In genomic region chr5:122928293-122928692, GRCm38 (mm10) we compare ENCODE assay signal across 31 mouse cellular contexts.
DNase-seq lines count a peak whose midpoint lies in the region; TF ChIP-seq lines count a peak whose summit lies in the region.
"Had no signal": no experiment of that assay in that cellular context is flagged by ENCODE, and none has a peak within 500 bp of the region (broad histone marks: within the 10 kb centered on the region; RNA-seq: fewer than 3 reads in every experiment).

No protein-coding gene starts in this region.

- no peaks in the 10 kb centered on the region for H3K9me3 ChIP-seq in ES-Bruce4 (replicated peaks; ENCODE audit: control insufficient read depth, insufficient read depth, low read length, poor library complexity, severe bottlenecking)
- no peaks in the 10 kb centered on the region for H3K9me3 ChIP-seq in forebrain, embryonic 10.5 days
- H3K9me3 ChIP-seq: embryonic facial prominence, embryonic 13.5 days; forebrain, embryonic 15.5 days; heart, embryonic 12.5 days; limb, embryonic 15.5 days; midbrain, embryonic 10.5 days; neural tube, embryonic 15.5 days had no signal

- H3K9ac ChIP-seq in ES-Bruce4 (ENCODE audit: low read depth, poor library complexity, severe bottlenecking), result peak overlapping the region; percentile 49
- H3K9ac ChIP-seq: embryonic facial prominence, embryonic 13.5 days; forebrain, embryonic 15.5 days; heart, embryonic 12.5 days; limb, embryonic 15.5 days; liver, embryonic 14.5 days; neural tube, embryonic 15.5 days had no signal

- H3K4me1 ChIP-seq in lung, adult 2 months (ENCODE audit: control insufficient read depth, insufficient read depth, low read length), result no peaks in the 10 kb centered on the region
- H3K4me1 ChIP-seq in ES-Bruce4 (ENCODE audit: control insufficient read depth, insufficient read depth, low read length), result peaks cover 2% of the 10 kb centered on the region
- peaks cover 4% of the 10 kb centered on the region; the same call in 1 of the 2 replicates for H3K4me1 ChIP-seq in forebrain, embryonic 10.5 days
- H3K4me1 ChIP-seq: midbrain, embryonic 10.5 days had no signal

- no peak for TF ChIP-seq EP300 in ES-Bruce4 (IDR thresholded peaks at IDR 0.05; ENCODE audit: insufficient read depth, low read depth, low read length)

- no peak for TF ChIP-seq POLR2A in lung, adult 2 months (IDR thresholded peaks at IDR 0.05; ENCODE audit: borderline replicate concordance, extremely low read depth, low read depth, low read length)
- TF ChIP-seq POLR2A in ES-Bruce4 (IDR thresholded peaks at IDR 0.05; ENCODE audit: insufficient read depth, low read length), result no peak

- DNase-seq in lung, adult 2 months, result peak; percentile 24
- no peak for DNase-seq in lung, postnatal 4 days
- peak; percentile 83 for DNase-seq in R1 (ENCODE audit: low read depth, low spot score)
- peak; percentile 68 for DNase-seq in lung, postnatal 36 days
- no peak for DNase-seq in forebrain, embryonic 10.5 days (ENCODE audit: extremely low spot score, low spot score)
- DNase-seq in right cerebral cortex, adult 18-20 months, result no peak
- DNase-seq in adrenal gland, postnatal 14 days, result no peak
- DNase-seq: adrenal gland, adult 2 months; B cell, adult 2 months; cerebellum, adult 11-12 months; cerebellum, postnatal 10 days; gastrocnemius, postnatal 14 days; heart, adult 11 months; heart, postnatal 14 days; kidney, adult 18-20 months; kidney, postnatal 10 days; left cerebral cortex, postnatal 4 days; thymus, adult 18-20 months; thymus, postnatal 36 days had no signal

- H3K27ac ChIP-seq in ES-Bruce4 (ENCODE audit: insufficient read depth, low read length), result peak overlapping the region; percentile 93
- no peak overlapping the region for H3K27ac ChIP-seq in forebrain, embryonic 10.5 days
- H3K27ac ChIP-seq: embryonic facial prominence, embryonic 13.5 days; forebrain, embryonic 15.5 days; hindbrain, postnatal 0 days; left cerebral cortex, adult 2 months; liver, embryonic 14.5 days; macrophage; midbrain, embryonic 10.5 days; neural tube, embryonic 15.5 days had no signal

- no peaks in the 10 kb centered on the region for H3K27me3 ChIP-seq in ES-Bruce4 (ENCODE audit: control insufficient read depth, insufficient read depth, low read length, poor library complexity, severe bottlenecking)
- no peaks in the 10 kb centered on the region for H3K27me3 ChIP-seq in forebrain, embryonic 10.5 days (ENCODE audit: poor library complexity, severe bottlenecking)
- H3K27me3 ChIP-seq: CH12.LX; embryonic facial prominence, embryonic 13.5 days; forebrain, embryonic 15.5 days; heart, embryonic 12.5 days; limb, embryonic 15.5 days; neural tube, embryonic 15.5 days had no signal

- TF ChIP-seq CTCF in lung, adult 2 months (IDR thresholded peaks at IDR 0.05; ENCODE audit: insufficient read depth, low read length), result no peak
- TF ChIP-seq CTCF in ES-Bruce4 (IDR thresholded peaks at IDR 0.05; ENCODE audit: low read depth, low read length), result no peak

- 53% methylated on average over 3 of the region's 3 CpGs for WGBS in lung, adult 2 months
- WGBS in forebrain, embryonic 10.5 days, result 84% methylated on average over 3 of the region's 3 CpGs

- peaks cover 12% of the 10 kb centered on the region for H3K36me3 ChIP-seq in ES-Bruce4 (ENCODE audit: control insufficient read depth, insufficient read depth, low read length, poor library complexity, severe bottlenecking)
- peaks cover 47% of the 10 kb centered on the region for H3K36me3 ChIP-seq in forebrain, embryonic 10.5 days (replicated peaks)

- H3K4me3 ChIP-seq in lung, adult 2 months (replicated peaks; ENCODE audit: extremely low read depth, low read depth, low read length), result no peak overlapping the region
- peak overlapping the region; percentile 29; the same call in 1 of the 2 replicates for H3K4me3 ChIP-seq in ES-Bruce4 (ENCODE audit: low read depth, low read length)
- no peak overlapping the region for H3K4me3 ChIP-seq in forebrain, embryonic 10.5 days
- H3K4me3 ChIP-seq: embryonic facial prominence, embryonic 13.5 days; forebrain, embryonic 15.5 days; heart, embryonic 12.5 days; left cerebral cortex, adult 2 months; limb, embryonic 15.5 days; midbrain, embryonic 10.5 days; neural tube, embryonic 15.5 days had no signal

Comparison
In these comparisons a context has a peak if more than half of its experiments do, and no peak if none do; other contexts are left out.
1. DNase-seq: peak in lung, adult 2 months (single experiment), R1 (single experiment) and lung, postnatal 36 days (single experiment); none in lung, postnatal 4 days (0 of 2), forebrain, embryonic 10.5 days (single experiment), right cerebral cortex, adult 18-20 months (single experiment) and adrenal gland, postnatal 14 days (single experiment).